Mouse (Mus musculus): ENCODE results near the gene Tirap. TPM values are rescaled to one million over a fixed set of nuclear protein-coding genes. Genes with fewer than 3 reads are reported as not detected.
A peak's percentile ranks its signal among the peaks of the same experiment; 100 is the strongest.

Tirap gene
- polyA plus RNA-seq, 1 experiment from 2014 or later = 11.8 TPM

DNA sequence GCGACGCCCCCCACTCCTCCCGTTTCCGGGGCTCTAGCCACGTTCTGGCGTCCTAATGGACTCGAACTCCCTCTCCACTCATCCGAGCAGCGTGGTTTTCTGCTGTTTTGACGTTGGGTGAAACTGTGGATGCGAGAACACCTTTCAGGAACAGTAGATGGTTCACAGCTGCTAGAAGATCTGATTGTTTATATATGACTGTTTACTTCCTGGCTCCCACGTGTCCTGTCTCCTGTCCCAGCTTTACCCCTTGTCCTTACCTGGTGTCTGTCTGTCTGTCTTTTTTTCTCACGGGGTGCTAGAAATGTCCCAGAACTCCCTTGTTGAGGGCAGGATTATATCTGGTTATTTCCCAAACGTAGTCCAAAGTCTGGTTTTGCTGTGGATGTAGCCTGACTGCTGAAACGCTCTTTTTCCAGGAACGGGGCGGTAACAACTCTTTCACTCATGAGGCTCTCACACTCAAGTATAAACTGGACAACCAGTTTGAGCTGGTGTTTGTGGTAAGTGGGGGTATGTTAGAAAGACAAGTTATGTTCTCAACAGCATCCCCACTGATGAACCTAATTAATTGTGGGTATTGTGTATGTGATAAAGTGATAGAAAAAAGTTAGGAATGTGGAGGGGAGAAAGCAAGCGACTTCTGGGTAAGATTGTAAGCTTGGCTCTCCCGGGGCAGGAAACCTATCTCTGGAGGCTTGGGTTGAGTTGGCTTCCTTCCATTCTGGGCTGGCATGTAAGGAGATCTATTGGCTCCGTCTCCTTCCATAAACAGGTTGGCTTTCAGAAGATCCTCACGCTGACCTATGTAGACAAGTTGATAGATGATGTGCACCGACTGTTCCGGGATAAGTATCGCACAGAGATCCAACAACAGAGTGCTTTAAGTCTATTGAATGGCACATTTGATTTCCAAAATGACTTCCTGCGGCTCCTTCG lies 11.8 kb upstream of the Tirap start:
- Histone ChIP-seq H3K36me3 (peaks cover 65% of the 10 kb centered on the region), H3K9me3 (replicated peaks) (no peaks in the 10 kb centered on the region), H3K27me3 (replicated peaks) (no peaks in the 10 kb centered on the region), H3K9ac (peak overlapping the region; percentile 84), H3K4me1 (replicated peaks) (peaks cover 20% of the 10 kb centered on the region), H3K4me2 (peak overlapping the region; percentile 70), H3K27ac (ENCODE audit: poor library complexity, severe bottlenecking) (0 out of 2 replicates have a peak overlapping the region, but pooled peaks have one; percentile 14), H3K4me3 (peak overlapping the region; percentile 68)
- WGBS = 29% methylated on average over 26 of the region's 26 CpGs
- no peak for ATAC-seq (ENCODE audit: insufficient number of reproducible peaks, low FRiP score)

DNA sequence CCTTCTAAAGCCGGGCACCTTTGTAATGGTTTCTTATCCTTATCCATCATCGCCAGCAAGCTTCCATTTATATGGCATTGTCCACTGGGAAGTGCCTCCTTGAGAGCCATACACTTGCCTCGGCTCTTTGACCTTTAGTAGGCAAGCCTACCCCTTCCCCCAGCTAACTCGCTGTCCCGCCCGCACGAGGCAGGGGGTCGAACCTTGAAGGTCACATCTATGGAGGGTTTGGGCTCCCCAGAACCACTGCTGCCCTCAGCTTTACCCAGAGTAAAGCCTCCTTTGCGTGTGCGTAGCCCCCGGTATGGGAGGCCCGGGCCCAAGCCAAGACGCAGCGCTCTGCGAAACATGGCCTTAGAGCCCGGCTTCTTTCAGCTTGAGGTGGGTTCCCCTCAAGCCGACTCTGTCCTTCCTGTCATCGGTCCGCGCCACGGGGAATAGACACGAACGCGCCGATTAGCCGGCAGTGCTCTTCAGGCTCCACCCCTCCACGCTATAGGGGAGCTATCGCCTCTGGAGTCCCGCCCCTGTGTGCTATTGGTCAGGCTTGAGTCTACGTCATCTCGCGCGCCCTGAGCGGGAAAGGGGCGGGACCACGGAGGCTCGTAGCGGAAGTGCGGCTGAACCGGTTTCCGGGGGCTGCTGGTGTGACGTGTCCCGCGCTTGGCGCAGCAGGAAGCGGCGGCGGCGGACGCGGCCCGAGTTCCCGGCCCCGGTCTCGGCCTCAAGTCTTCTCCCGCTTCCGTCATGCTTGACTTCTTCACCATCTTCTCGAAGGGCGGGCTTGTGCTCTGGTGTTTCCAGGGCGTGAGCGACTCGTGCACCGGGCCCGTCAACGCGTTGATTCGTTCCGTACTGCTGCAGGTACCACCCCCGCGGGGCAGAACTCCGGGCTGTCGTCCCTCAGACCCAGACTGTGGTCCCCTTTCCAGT lies 10.7 kb upstream of the Tirap start, which contains the start of gene Foxred1:
Foxred1 (minus strand) TSS at position 514 of the 933 bp plus-strand sequence.
- peaks cover 66% of the 10 kb centered on the region for H3K36me3 ChIP-seq
- H3K9ac ChIP-seq = peak within 1 kb of the TSS; percentile 88
- no peaks in the 10 kb centered on the region for H3K9me3 ChIP-seq (replicated peaks)
- under 1% methylated on average over 71 of the region's 72 CpGs for WGBS
- ATAC-seq (ENCODE audit: insufficient number of reproducible peaks, low FRiP score) = peak; percentile 100
- H3K4me1 ChIP-seq (replicated peaks) = peaks cover 20% of the 10 kb centered on the region
- H3K27ac ChIP-seq (ENCODE audit: poor library complexity, severe bottlenecking) = peak within 1 kb of the TSS; percentile 98
- no peaks in the 10 kb centered on the region for H3K27me3 ChIP-seq (replicated peaks)
- H3K4me3 ChIP-seq = peak within 1 kb of the TSS; percentile 68
- peak within 1 kb of the TSS; percentile 92 for H3K4me2 ChIP-seq

DNA sequence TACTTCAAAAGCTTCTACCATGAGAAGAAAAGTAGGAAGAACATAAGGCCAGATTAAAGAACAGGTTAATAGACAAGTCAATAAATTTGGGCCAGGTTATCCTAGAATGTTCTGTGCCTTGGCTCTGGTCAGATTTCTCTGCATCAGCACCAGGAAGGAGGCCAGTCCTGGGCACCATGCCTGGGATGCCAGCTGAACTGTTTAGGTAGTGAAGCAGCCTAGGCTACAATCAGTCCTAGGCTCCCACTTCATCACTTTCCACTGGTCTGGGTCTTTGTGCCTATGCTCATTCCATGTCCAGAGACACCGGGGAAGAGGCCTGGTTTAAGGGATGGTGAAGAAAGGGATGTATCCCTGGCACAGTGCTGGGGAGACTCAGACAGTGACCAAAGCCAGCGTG lies 4.3 kb upstream of the Tirap start:
- no peak overlapping the region for H3K9ac ChIP-seq
- no peak for ATAC-seq (ENCODE audit: insufficient number of reproducible peaks, low FRiP score)
- H3K36me3 ChIP-seq = peaks cover 52% of the 10 kb centered on the region
- no peaks in the 10 kb centered on the region for H3K9me3 ChIP-seq (replicated peaks)
- no peaks in the 10 kb centered on the region for H3K27me3 ChIP-seq (replicated peaks)
- WGBS = 79% methylated on average over 2 of the region's 2 CpGs
- no peak overlapping the region for H3K4me3 ChIP-seq
- peaks cover 22% of the 10 kb centered on the region for H3K4me1 ChIP-seq (replicated peaks)
- H3K27ac ChIP-seq (ENCODE audit: poor library complexity, severe bottlenecking) = no peak overlapping the region
- no peak overlapping the region for H3K4me2 ChIP-seq

DNA sequence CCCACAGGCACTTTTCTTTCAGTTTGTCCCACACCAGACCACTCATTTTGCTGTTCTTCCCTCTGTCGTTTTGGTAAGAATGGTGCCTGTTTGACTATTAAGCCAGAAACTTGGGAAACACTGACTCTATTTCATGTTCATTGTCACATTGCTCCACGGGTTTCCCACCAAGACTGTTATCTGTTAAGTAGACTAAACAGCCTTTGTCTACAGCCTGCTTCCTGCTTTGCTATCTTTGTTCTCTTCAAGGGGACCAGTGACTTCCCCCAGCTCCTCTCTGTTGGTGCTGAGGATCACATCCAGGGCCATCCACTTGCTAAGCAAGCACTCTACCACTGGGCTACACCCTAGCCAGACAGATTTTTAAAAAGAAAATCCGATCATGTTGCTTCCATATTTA lies 3.4 kb upstream of the Tirap start:
- WGBS = 34% methylated on average over 3 of the region's 3 CpGs

DNA sequence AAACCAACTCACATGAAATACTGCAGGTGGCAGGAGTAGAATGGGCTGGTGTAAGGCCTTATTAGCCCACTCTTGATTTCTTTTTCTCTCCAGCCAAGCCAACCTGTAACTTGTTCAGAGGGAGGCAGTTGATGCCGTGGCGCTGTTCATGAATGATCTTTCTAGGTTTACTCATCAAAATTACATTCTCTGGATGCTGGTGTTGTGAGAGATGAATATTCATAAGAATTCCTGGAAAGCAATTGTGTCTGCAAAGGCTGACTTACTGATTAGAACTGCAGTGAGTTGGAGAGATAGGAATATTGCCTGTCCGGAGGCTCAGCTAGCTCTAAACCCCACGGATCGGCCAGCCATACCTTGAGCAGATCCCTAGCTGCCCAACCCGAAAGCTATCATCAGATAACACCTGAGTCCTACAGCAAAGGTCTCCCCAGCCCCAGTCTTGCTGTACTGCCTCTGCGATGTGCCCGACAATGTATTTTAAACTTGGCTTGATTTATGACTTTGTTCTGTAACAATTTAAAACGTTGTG lies 504 bp upstream of the Tirap start:
- Histone ChIP-seq H3K36me3 (peaks cover 15% of the 10 kb centered on the region), H3K27me3 (replicated peaks) (no peaks in the 10 kb centered on the region), H3K9ac (peak overlapping the region; percentile 86), H3K4me1 (replicated peaks) (peaks cover 19% of the 10 kb centered on the region), H3K4me3 (peak overlapping the region; percentile 80), H3K27ac (ENCODE audit: poor library complexity, severe bottlenecking) (no peak overlapping the region), H3K9me3 (replicated peaks) (no peaks in the 10 kb centered on the region), H3K4me2 (peak overlapping the region; percentile 74)
- ATAC-seq (ENCODE audit: insufficient number of reproducible peaks, low FRiP score) = no peak
- 47% methylated on average over 9 of the region's 9 CpGs for WGBS

More for the DNA sequence above, 3.4 kb upstream of the Tirap start:
- no peak overlapping the region for H3K4me3 ChIP-seq
- no peak overlapping the region for H3K4me2 ChIP-seq
- no peaks in the 10 kb centered on the region for H3K27me3 ChIP-seq (replicated peaks)
- H3K9ac ChIP-seq = no peak overlapping the region
- no peaks in the 10 kb centered on the region for H3K9me3 ChIP-seq (replicated peaks)
- H3K4me1 ChIP-seq (replicated peaks) = peaks cover 19% of the 10 kb centered on the region
- no peak overlapping the region for H3K27ac ChIP-seq (ENCODE audit: poor library complexity, severe bottlenecking)
- peaks cover 44% of the 10 kb centered on the region for H3K36me3 ChIP-seq
- no peak for ATAC-seq (ENCODE audit: insufficient number of reproducible peaks, low FRiP score)

- ATAC-seq (ENCODE audit: insufficient number of reproducible peaks, low FRiP score) = peak; percentile 52; the same call in 1 of the 2 replicates
- Histone ChIP-seq H3K27me3 (replicated peaks) (no peaks in the 10 kb centered on the region), H3K9ac (peak overlapping the region; percentile 86), H3K36me3 (peaks cover under 1% of the 10 kb centered on the region; the same call in 1 of the 2 replicates), H3K4me3 (peak overlapping the region; percentile 80), H3K27ac (ENCODE audit: poor library complexity, severe bottlenecking) (no peak overlapping the region), H3K4me2 (peak overlapping the region; percentile 74), H3K9me3 (replicated peaks) (no peaks in the 10 kb centered on the region), H3K4me1 (replicated peaks) (peaks cover 19% of the 10 kb centered on the region)
- 24% methylated on average over 18 of the region's 18 CpGs for WGBS
Measured at GRCm38 (mm10) chr9:35198945-35199771, 933 bp downstream of the Tirap start.

DNA sequence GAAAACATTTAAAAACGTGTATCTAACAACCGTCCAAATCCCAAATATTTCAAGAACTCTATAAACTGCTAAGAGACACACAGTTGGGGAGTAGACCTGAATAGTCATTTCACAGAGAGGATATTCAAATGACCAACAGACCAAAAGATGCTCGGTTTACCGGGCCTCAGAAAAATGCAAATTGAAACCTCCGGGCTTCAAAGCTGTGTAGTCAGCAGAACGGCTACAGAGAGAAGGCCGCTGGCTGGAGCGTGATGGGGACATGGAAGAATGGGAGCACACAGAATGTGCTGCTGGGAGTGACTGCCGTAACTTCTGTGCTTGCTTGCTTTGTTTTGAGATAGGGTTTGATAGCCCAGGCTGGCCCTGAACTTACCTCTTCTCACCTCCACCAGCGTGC lies 1.7 kb downstream of the Tirap start:
- H3K27me3 ChIP-seq (replicated peaks) = no peaks in the 10 kb centered on the region
- H3K9ac ChIP-seq = no peak overlapping the region
- no peak for ATAC-seq (ENCODE audit: insufficient number of reproducible peaks, low FRiP score)
- no peak overlapping the region for H3K4me3 ChIP-seq
- 81% methylated on average over 10 of the region's 10 CpGs for WGBS
- H3K4me2 ChIP-seq = no peak overlapping the region
- H3K9me3 ChIP-seq (replicated peaks) = no peaks in the 10 kb centered on the region
- H3K4me1 ChIP-seq (replicated peaks) = peaks cover 14% of the 10 kb centered on the region
- no peaks in the 10 kb centered on the region for H3K36me3 ChIP-seq
- no peak overlapping the region for H3K27ac ChIP-seq (ENCODE audit: poor library complexity, severe bottlenecking)

DNA sequence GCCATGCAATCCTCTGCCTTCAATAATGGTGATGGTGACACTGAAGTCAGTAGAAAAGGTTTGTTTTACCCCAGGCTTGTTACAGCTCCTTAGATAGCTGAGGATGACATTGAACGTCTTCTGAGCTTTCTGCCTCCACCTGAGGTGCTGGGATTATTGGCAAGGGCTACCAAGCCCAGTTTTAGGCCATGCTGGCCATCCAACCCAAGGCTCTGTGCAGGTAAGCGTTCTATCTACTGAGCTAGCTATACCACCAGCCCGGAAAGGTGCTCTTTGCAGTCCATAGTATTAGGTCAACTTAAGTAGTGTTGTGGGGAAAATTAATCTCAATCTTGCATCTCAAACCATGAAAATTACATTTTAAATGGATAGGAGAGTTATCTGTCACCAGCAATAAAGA lies 2.5 kb downstream of the Tirap start:
- Histone ChIP-seq H3K9ac (no peak overlapping the region), H3K4me3 (no peak overlapping the region), H3K4me2 (no peak overlapping the region), H3K36me3 (no peaks in the 10 kb centered on the region), H3K9me3 (replicated peaks) (no peaks in the 10 kb centered on the region), H3K27me3 (replicated peaks) (no peaks in the 10 kb centered on the region), H3K4me1 (replicated peaks) (peaks cover 8% of the 10 kb centered on the region), H3K27ac (ENCODE audit: poor library complexity, severe bottlenecking) (no peak overlapping the region)
- WGBS = 78% methylated on average over 3 of the region's 3 CpGs
- ATAC-seq (ENCODE audit: insufficient number of reproducible peaks, low FRiP score) = no peak

GRCm38 (mm10) chr9:35194048-35194447 lies 6.0 kb downstream of the Tirap start:
- H3K4me2 ChIP-seq = no peak overlapping the region
- H3K4me1 ChIP-seq (replicated peaks) = no peaks in the 10 kb centered on the region
- H3K36me3 ChIP-seq = peaks cover 19% of the 10 kb centered on the region
- no peak overlapping the region for H3K9ac ChIP-seq
- no peak for ATAC-seq (ENCODE audit: insufficient number of reproducible peaks, low FRiP score)
- H3K27me3 ChIP-seq (replicated peaks) = no peaks in the 10 kb centered on the region
- no peaks in the 10 kb centered on the region for H3K9me3 ChIP-seq (replicated peaks)
- H3K4me3 ChIP-seq = no peak overlapping the region
- WGBS = 88% methylated on average over 3 of the region's 3 CpGs
- no peak overlapping the region for H3K27ac ChIP-seq (ENCODE audit: poor library complexity, severe bottlenecking)

- Histone ChIP-seq H3K4me1 (replicated peaks) (no peaks in the 10 kb centered on the region; the same call in 1 of the 2 replicates), H3K4me2 (no peak overlapping the region), H3K36me3 (peaks cover 29% of the 10 kb centered on the region), H3K27me3 (replicated peaks) (no peaks in the 10 kb centered on the region), H3K27ac (ENCODE audit: poor library complexity, severe bottlenecking) (no peak overlapping the region), H3K9me3 (replicated peaks) (no peaks in the 10 kb centered on the region), H3K9ac (no peak overlapping the region), H3K4me3 (no peak overlapping the region)
- no peak for ATAC-seq (ENCODE audit: insufficient number of reproducible peaks, low FRiP score)
- 77% methylated on average over 11 of the region's 11 CpGs for WGBS
Measured at GRCm38 (mm10) chr9:35192983-35193542, 7.0 kb downstream of the Tirap start.

Measured in heart, embryonic 12.5 days (tissue).